In genomic region chr1:174623054-174623453, GRCm38 (mm10) we compare ENCODE assay signal across 13 mouse cellular contexts.
DNase-seq lines count a peak whose midpoint lies in the region; ATAC-seq and TF ChIP-seq lines count a peak whose summit lies in the region.
"Had no signal": no experiment of that assay in that cellular context is flagged by ENCODE, and none has a peak within 500 bp of the region (broad histone marks: within the 10 kb centered on the region; RNA-seq: fewer than 3 reads in every experiment).

No protein-coding gene starts in this region.

- no peak for ATAC-seq in kidney, postnatal 0 days (replicated peaks; ENCODE audit: low FRiP score, low read depth)

- no peaks in the 10 kb centered on the region for H3K9me3 ChIP-seq in kidney, postnatal 0 days (replicated peaks; ENCODE audit: low read length)
- H3K9me3 ChIP-seq: liver, embryonic 13.5 days; midbrain, embryonic 12.5 days; neural tube, embryonic 12.5 days had no signal

- 36% methylated on average over 3 of the region's 3 CpGs for WGBS in kidney, postnatal 0 days

- H3K36me3 ChIP-seq in kidney, postnatal 0 days (ENCODE audit: insufficient read depth, low read length): no peaks in the 10 kb centered on the region
- H3K36me3 ChIP-seq: liver, embryonic 13.5 days; neural tube, embryonic 12.5 days had no signal

- TF ChIP-seq CTCF in kidney, postnatal 0 days (IDR thresholded peaks at IDR 0.05; ENCODE audit: low read depth): no peak

- no peak overlapping the region for H3K27ac ChIP-seq in kidney, postnatal 0 days
- H3K27ac ChIP-seq: liver, embryonic 13.5 days; midbrain, embryonic 12.5 days; neural tube, embryonic 12.5 days had no signal

- H3K4me3 ChIP-seq in kidney, postnatal 0 days (replicated peaks; ENCODE audit: low read depth, low read length): no peak overlapping the region
- H3K4me3 ChIP-seq: liver, embryonic 13.5 days; midbrain, embryonic 12.5 days; neural tube, embryonic 12.5 days had no signal

- H3K4me2 ChIP-seq in kidney, postnatal 0 days (ENCODE audit: low read length): no peak overlapping the region
- H3K4me2 ChIP-seq: liver, embryonic 13.5 days; midbrain, embryonic 12.5 days; neural tube, embryonic 12.5 days had no signal

- no peak overlapping the region for H3K9ac ChIP-seq in kidney, postnatal 0 days (ENCODE audit: low read depth, low read length)
- H3K9ac ChIP-seq: liver, embryonic 13.5 days; midbrain, embryonic 12.5 days; neural tube, embryonic 12.5 days had no signal

- peak; percentile 80 for DNase-seq in kidney, postnatal 0 days (ENCODE audit: low spot score)
- DNase-seq in kidney, adult 11 months: no peak
- DNase-seq in 3T3-L1 (ENCODE audit: low read depth, low spot score) (peak; percentile 60), NIH3T3 (ENCODE audit: low read depth) (peak; percentile 84)
- peak; percentile 28 for DNase-seq in forelimb bud, embryonic 11.5 days (ENCODE audit: low read depth, low spot score)
- DNase-seq in urinary bladder, postnatal 36 days (ENCODE audit: low spot score in 2 of 2): no peak
- no peak for DNase-seq in cerebellum, adult 11-12 months
- DNase-seq: cerebellum, adult 9-10 months; liver, embryonic 13.5 days; right cerebral cortex, postnatal 14 days had no signal

- no peaks in the 10 kb centered on the region for H3K4me1 ChIP-seq in kidney, postnatal 0 days (replicated peaks; ENCODE audit: insufficient read depth, low read length)
- H3K4me1 ChIP-seq: liver, embryonic 13.5 days; neural tube, embryonic 12.5 days had no signal

- H3K27me3 ChIP-seq in kidney, postnatal 0 days (ENCODE audit: insufficient read depth, low read length): no peaks in the 10 kb centered on the region
- H3K27me3 ChIP-seq: CH12.LX; liver, embryonic 13.5 days; midbrain, embryonic 12.5 days; neural tube, embryonic 12.5 days had no signal

Comparison
In these comparisons a context has a peak if more than half of its experiments do, and no peak if none do; other contexts are left out.
1. DNase-seq: peak in kidney, postnatal 0 days (single experiment), 3T3-L1 (single experiment), NIH3T3 (single experiment) and forelimb bud, embryonic 11.5 days (single experiment); none in kidney, adult 11 months (single experiment), urinary bladder, postnatal 36 days (0 of 2) and cerebellum, adult 11-12 months (single experiment).